Mouse (Mus musculus) kidney, embryonic 15.5 days (tissue): ENCODE results near the gene Dscaml1. TPM values are rescaled to one million over a fixed set of nuclear protein-coding genes. Genes with fewer than 3 reads are reported as not detected.

Source experiments
- ATAC-seq: fragments of 200-750 bp; cut with Nextera tagmentation; replicated peaks from 2 replicates; pipeline ENCODE4 v1.8.0; 2017; ENCODE audit warnings: moderate TSS enrichment; ENCODE audit not compliant: low FRiP score
- H3K27ac ChIP-seq: fragments of 300-500 bp; sonication (generic); 2 replicates; pipeline ENCODE4 v1.5.1; 2015; ENCODE audit warnings: mild to moderate bottlenecking, inconsistent platforms
- H3K27me3 ChIP-seq: fragments of 300-500 bp; sonication (generic); 2 replicates; pipeline ENCODE4 v1.6.1; 2015; ENCODE audit warnings: inconsistent platforms
- H3K36me3 ChIP-seq: fragments of 300-500 bp; sonication (generic); 2 replicates; pipeline ENCODE4 v1.6.1; 2015; ENCODE audit warnings: inconsistent platforms
- H3K4me1 ChIP-seq: fragments of 300-500 bp; sonication (generic); 2 replicates; pipeline ENCODE4 v1.6.1; 2015; ENCODE audit warnings: inconsistent platforms
- H3K4me2 ChIP-seq: fragments of 300-500 bp; sonication (generic); 2 replicates; pipeline ENCODE4 v1.6.1; 2015; ENCODE audit warnings: moderate library complexity, mild to moderate bottlenecking, inconsistent platforms
- H3K4me3 ChIP-seq: fragments of 300-500 bp; sonication (generic); replicated peaks from 2 replicates; pipeline ENCODE4 v1.5.1; 2015; ENCODE audit warnings: mild to moderate bottlenecking, inconsistent platforms
- H3K9ac ChIP-seq: fragments of 300-500 bp; sonication (generic); 2 replicates; pipeline ENCODE4 v1.6.1; 2015; ENCODE audit warnings: mild to moderate bottlenecking, inconsistent platforms
- H3K9me3 ChIP-seq: fragments of 300-500 bp; sonication (generic); replicated peaks from 2 replicates; pipeline ENCODE4 v1.6.1; 2016; ENCODE audit warnings: inconsistent platforms
- WGBS: fragments of 180-500 bp; shearing (Covaris S2); methylation state at CpG from one replicate; pipeline ENCODE4 v1.1.7; 2015; ENCODE audit warnings: mixed read lengths; 5-methylcytosine and 5-hydroxymethylcytosine counted together
- polyA plus RNA-seq: library from polyadenylated mRNA; unstranded; fragments of >200 nt; fragmentation: Nextera tagmentation; extraction: Ambion mirVana; gene quantifications from 2 replicates; pipeline ENCODE4 v1.2.1, GENCODE M21; 2015

Dscaml1 gene
- polyA plus RNA-seq, 1 experiment from 2014 or later, result 0.13 TPM

DNA sequence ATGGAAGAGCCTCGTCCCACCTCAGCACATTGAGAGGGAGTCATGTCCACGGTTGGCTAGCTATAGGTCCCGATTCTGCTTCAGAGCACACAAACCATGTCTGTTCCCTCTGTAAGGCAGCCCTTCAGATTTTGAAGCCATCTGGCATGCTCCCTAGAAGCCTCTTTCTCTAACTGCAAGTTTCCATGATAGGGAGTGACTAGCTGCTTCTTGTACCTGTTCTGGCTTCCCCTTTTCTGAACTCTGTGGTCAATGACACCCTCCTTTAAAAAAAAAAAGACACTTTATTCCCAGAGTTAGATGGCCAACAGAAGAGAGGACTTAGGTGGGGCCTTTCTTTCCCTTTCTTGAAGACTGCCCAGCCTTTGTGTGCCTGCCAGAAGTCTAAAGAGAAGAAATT, 130.5 kb downstream of the Dscaml1 start:
- Histone ChIP-seq H3K9ac (no peak overlapping the region), H3K4me3 (no peak overlapping the region), H3K4me1 (peaks cover 33% of the 10 kb centered on the region), H3K27ac (no peak overlapping the region), H3K27me3 (no peaks in the 10 kb centered on the region), H3K4me2 (no peak overlapping the region), H3K36me3 (no peaks in the 10 kb centered on the region), H3K9me3 (no peaks in the 10 kb centered on the region)
- no peak for ATAC-seq
- 47% methylated on average over 3 of the region's 3 CpGs for WGBS

DNA sequence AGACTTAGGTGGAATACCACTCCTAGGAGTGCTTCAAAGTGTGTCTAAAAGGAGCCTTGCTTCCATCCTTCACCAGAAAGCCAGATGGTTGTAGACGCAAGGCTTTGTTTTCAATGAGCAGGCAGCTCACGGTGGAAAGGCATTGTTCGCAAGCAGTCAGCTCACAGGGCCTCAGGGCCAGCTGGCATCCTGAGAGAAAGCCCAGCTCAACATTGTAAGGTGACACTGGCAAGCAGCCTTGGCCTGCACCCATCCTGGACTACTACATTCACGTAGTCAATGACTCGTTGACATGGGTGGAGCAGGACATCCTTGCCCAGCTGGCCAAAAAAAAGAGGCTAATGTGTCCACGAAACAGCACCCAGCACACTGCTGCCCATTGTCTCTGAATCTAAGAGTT, 134.6 kb downstream of the Dscaml1 start:
- ATAC-seq, result no peak
- Histone ChIP-seq H3K4me1 (peaks cover 15% of the 10 kb centered on the region), H3K27me3 (no peaks in the 10 kb centered on the region), H3K9me3 (no peaks in the 10 kb centered on the region), H3K9ac (no peak overlapping the region), H3K4me3 (no peak overlapping the region), H3K36me3 (no peaks in the 10 kb centered on the region), H3K4me2 (no peak overlapping the region), H3K27ac (no peak overlapping the region)
- WGBS, result 75% methylated on average over 6 of the region's 6 CpGs

GRCm38 (mm10) chr9:45566843-45567578, 140.6 kb downstream of the Dscaml1 start:
- Histone ChIP-seq H3K27me3 (no peaks in the 10 kb centered on the region), H3K9me3 (no peaks in the 10 kb centered on the region), H3K36me3 (no peaks in the 10 kb centered on the region), H3K27ac (no peak overlapping the region), H3K4me1 (peaks cover 13% of the 10 kb centered on the region), H3K4me3 (no peak overlapping the region), H3K4me2 (no peak overlapping the region), H3K9ac (no peak overlapping the region)
- ATAC-seq, result no peak
- 84% methylated on average over 5 of the region's 5 CpGs for WGBS

GRCm38 (mm10) chr9:45569680-45570079, 143.3 kb downstream of the Dscaml1 start:
- Histone ChIP-seq H3K36me3 (no peaks in the 10 kb centered on the region), H3K27ac (no peak overlapping the region), H3K9me3 (no peaks in the 10 kb centered on the region), H3K27me3 (no peaks in the 10 kb centered on the region), H3K4me3 (no peak overlapping the region), H3K4me1 (peaks cover 31% of the 10 kb centered on the region), H3K4me2 (no peak overlapping the region), H3K9ac (no peak overlapping the region)
- no peak for ATAC-seq
- WGBS, result 76% methylated on average over 3 of the region's 3 CpGs

DNA sequence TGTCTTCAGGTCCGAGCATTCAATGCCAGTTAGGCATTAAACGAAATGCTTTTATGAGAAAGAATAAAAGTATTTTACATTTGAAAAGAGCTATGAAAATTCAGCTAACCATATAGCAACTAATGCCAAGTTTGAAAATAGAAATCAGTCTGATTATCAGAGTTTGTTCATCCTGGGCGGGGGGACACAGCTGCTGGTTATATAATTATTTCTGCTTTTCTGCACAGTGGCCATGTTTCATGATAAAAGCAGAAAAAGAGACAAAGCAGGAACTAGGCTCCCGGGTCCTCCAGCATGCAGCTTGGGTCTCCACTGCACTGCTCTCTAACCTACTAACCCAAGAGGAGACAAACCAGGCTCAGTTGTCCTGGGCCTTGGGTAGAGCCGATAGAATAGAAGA, 143.9 kb downstream of the Dscaml1 start:
- Histone ChIP-seq H3K36me3 (no peaks in the 10 kb centered on the region), H3K9ac (no peak overlapping the region), H3K27me3 (no peaks in the 10 kb centered on the region), H3K4me1 (peaks cover 31% of the 10 kb centered on the region), H3K9me3 (no peaks in the 10 kb centered on the region), H3K27ac (no peak overlapping the region), H3K4me2 (no peak overlapping the region), H3K4me3 (no peak overlapping the region)
- no peak for ATAC-seq
- 76% methylated on average over 5 of the region's 5 CpGs for WGBS

DNA sequence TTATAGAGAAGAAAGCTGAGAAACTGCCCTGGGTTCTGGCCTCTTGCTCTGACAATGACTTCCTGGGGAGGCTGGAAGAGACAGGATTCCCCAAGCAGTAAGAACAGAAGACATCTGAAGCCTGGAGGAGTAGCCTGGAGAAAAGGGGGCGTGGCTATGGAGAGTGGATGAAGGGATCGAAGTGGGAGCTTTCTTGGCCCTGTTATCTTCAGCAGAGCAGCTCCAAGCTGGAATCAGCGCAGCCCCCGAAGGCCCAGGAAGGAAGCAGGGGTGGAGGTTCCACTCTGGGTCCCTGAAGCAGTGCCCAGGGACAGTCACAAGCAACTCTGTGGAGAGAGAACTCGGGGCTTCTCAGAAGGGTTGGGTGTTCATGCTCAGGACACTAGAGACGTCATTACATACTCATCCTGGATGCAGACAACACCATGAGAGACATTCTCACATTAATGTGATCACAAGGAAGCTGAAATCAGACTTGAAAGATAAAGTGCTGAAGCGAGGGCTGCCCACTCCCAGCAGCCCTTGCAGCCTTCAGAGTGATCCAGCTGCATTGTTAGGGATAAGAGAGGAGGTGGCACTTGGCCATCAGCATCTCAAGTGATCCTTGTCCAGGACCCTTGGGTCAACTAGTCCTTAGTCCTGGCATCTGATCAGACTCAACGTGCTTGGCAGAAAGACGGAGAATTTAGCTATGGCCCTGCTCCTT, 146.5 kb downstream of the Dscaml1 start:
- ATAC-seq, result peak; percentile 59
- WGBS, result 33% methylated on average over 9 of the region's 9 CpGs
- peaks cover 31% of the 10 kb centered on the region for H3K4me1 ChIP-seq
- no peaks in the 10 kb centered on the region for H3K9me3 ChIP-seq
- H3K27ac ChIP-seq, result peak overlapping the region; percentile 66
- no peak overlapping the region for H3K4me2 ChIP-seq
- H3K4me3 ChIP-seq, result no peak overlapping the region
- no peaks in the 10 kb centered on the region for H3K36me3 ChIP-seq
- H3K27me3 ChIP-seq, result no peaks in the 10 kb centered on the region
- no peak overlapping the region for H3K9ac ChIP-seq

DNA sequence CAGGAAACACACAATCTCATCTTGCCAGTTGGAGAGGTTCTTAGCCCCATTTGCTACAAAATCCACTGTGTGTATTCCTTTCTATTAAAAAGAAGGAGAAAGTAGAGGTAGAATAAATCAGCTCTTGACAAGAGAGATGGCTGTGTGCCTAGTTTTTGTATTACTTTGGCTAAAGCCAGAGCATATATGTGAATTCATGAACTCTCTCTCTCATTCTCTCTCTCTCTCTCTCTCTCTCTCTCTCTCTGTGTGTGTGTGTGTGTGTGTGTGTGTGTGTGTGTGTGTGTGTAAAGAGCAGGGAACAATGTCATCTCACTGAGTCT, 147.0 kb downstream of the Dscaml1 start:
- Histone ChIP-seq H3K9me3 (no peaks in the 10 kb centered on the region), H3K9ac (no peak overlapping the region), H3K27ac (peak overlapping the region; percentile 66), H3K4me1 (peaks cover 31% of the 10 kb centered on the region), H3K36me3 (no peaks in the 10 kb centered on the region), H3K27me3 (no peaks in the 10 kb centered on the region), H3K4me2 (no peak overlapping the region), H3K4me3 (no peak overlapping the region)
- ATAC-seq, result no peak

DNA sequence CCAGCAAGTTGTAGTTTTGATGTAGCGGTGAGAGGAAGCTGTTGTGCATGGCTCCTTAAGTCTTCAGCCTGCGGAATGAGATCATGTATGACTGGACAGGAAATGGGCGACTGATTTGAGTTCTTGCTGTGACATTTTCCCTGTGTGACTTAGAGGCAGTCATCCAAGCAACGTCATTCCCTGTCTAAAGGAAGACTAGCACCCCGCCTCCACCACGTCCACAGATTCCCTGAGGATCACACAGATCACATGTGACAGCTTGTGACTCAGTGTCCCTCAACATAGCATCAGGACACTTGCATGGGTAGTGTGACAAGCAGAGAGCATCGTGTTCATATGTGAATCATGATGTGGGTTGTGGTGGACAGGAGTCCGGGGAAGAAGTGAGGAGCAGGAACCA, 147.6 kb downstream of the Dscaml1 start:
- WGBS, result 74% methylated on average over 8 of the region's 8 CpGs
- Histone ChIP-seq H3K4me3 (no peak overlapping the region), H3K4me1 (peaks cover 31% of the 10 kb centered on the region), H3K36me3 (no peaks in the 10 kb centered on the region), H3K27ac (peak overlapping the region; percentile 51; the same call in 1 of the 2 replicates), H3K9me3 (no peaks in the 10 kb centered on the region), H3K27me3 (no peaks in the 10 kb centered on the region), H3K4me2 (no peak overlapping the region), H3K9ac (no peak overlapping the region)
- no peak for ATAC-seq

DNA sequence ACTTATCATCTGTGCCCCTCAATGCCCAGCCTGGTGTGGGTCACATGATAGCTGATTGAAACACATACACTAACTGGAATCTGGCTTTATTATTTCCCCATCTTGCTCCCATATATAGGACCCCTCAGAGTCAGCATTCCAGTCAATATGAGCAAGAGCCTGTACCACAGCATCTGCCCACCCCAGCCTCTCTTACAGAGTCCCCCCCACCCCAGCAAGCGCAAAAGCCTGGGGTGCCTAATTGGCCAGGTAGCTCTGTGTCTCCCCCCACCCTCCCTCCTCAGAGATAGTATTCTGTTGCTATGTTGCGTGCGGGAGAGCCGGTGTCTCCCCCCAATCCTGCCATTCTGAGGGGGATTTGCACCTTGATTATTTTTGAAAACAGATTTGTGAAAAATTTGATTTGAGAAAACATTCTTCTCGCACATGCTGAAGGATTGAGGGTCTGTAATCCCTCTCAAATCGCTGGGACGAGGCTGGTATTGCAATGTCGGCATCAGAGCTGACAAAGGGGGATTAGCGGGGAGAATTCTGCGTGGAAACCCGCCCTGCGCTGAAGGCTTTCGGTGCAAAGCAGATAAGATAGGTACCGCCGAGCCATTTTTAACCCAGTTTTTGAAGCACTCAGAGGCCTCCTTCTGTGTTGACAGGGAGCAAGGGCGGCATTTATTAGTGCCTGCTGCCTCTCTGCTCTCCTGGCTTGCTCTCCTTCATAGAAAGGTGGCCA, 153.8 kb downstream of the Dscaml1 start:
- no peaks in the 10 kb centered on the region for H3K36me3 ChIP-seq
- no peaks in the 10 kb centered on the region for H3K9me3 ChIP-seq
- H3K27me3 ChIP-seq, result no peaks in the 10 kb centered on the region
- H3K4me2 ChIP-seq, result no peak overlapping the region
- no peak overlapping the region for H3K27ac ChIP-seq
- H3K9ac ChIP-seq, result no peak overlapping the region
- ATAC-seq, result no peak
- no peak overlapping the region for H3K4me3 ChIP-seq
- H3K4me1 ChIP-seq, result no peaks in the 10 kb centered on the region
- WGBS, result 84% methylated on average over 16 of the region's 16 CpGs

DNA sequence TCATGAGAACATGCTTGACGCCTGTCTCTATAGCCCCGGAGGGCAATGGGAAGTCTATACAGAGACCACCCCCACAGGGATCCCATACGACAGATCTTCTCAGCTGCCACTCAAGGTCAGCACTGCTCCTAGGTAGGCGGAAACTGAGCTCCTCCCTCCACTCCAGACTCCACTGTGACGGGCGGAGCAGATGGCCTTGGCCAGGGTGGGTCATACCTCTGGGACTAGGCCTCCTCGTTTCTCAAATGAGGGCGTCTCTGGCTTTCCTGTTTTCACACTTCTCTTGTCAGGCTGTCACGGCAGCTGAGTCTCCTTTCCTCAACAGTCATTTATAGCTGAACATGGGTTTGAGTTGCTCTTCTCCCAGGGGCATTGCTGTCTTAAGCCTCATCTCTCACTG, 160.0 kb downstream of the Dscaml1 start:
- 56% methylated on average over 9 of the region's 9 CpGs for WGBS
- no peaks in the 10 kb centered on the region for H3K9me3 ChIP-seq
- ATAC-seq, result no peak
- H3K27me3 ChIP-seq, result no peaks in the 10 kb centered on the region
- no peak overlapping the region for H3K4me2 ChIP-seq
- H3K4me1 ChIP-seq, result no peaks in the 10 kb centered on the region
- H3K27ac ChIP-seq, result no peak overlapping the region
- H3K9ac ChIP-seq, result no peak overlapping the region
- no peaks in the 10 kb centered on the region for H3K36me3 ChIP-seq
- H3K4me3 ChIP-seq, result no peak overlapping the region

GRCm38 (mm10) chr9:45587704-45588103, 161.3 kb downstream of the Dscaml1 start:
- H3K27ac ChIP-seq, result no peak overlapping the region
- H3K4me1 ChIP-seq, result no peaks in the 10 kb centered on the region
- H3K27me3 ChIP-seq, result no peaks in the 10 kb centered on the region
- WGBS, result 92% methylated on average over 7 of the region's 7 CpGs
- no peak overlapping the region for H3K4me3 ChIP-seq
- no peaks in the 10 kb centered on the region for H3K9me3 ChIP-seq
- H3K9ac ChIP-seq, result no peak overlapping the region
- ATAC-seq, result no peak
- H3K4me2 ChIP-seq, result no peak overlapping the region
- no peaks in the 10 kb centered on the region for H3K36me3 ChIP-seq

GRCm38 (mm10) chr9:45589867-45590266, 163.4 kb downstream of the Dscaml1 start:
- Histone ChIP-seq H3K36me3 (no peaks in the 10 kb centered on the region), H3K4me2 (no peak overlapping the region), H3K27ac (no peak overlapping the region), H3K9me3 (no peaks in the 10 kb centered on the region), H3K4me1 (no peaks in the 10 kb centered on the region), H3K9ac (no peak overlapping the region), H3K27me3 (no peaks in the 10 kb centered on the region), H3K4me3 (no peak overlapping the region)
- 74% methylated on average over 3 of the region's 3 CpGs for WGBS
- no peak for ATAC-seq
